Mouse (Mus musculus): ENCODE results near the gene Klk12. TPM values are rescaled to one million over a fixed set of nuclear protein-coding genes. Genes with fewer than 3 reads are reported as not detected.
A peak's percentile ranks its signal among the peaks of the same experiment; 100 is the strongest.

Gene Klk12
- polyA plus RNA-seq, 1 experiment from 2014 or later: not detected

DNA sequence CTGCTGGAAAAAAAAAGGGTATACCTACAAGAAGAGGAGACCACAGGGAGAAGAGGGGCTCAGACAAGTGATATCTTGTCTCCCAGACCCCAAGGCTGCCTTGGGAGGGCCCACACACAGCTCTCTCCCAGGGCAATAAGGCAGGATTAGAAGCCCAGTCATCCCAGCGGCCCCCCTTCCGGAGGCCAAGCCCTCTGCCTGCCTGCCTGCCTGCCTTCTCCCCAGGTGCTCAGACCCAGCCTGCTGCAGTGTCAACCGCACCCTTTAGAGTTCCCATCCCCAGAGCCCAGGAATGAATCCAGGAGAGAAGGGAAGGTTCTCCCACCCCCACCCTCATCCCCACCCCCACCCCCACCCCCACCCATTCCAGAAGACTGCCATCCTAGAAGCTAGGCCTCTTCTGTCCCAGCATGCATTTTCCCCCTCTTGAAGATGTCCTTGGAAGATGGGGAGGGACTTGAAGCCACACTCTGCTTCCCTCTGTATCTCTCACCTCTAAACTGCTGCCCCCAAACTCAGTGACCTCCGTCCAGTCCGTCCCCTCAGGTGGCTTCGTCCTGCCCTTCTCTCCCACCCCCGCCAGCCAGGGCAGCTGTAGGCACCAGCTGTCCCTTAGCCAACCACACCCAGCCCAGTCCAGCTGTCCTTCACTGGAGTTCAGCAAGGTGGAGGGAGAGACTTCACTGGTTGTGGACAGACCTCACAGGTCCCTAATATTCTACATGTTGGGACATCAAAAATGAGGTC is 6.8 kb downstream of the Klk12 start:
- H3K9ac ChIP-seq (replicated peaks; ENCODE audit: low read depth, low read length): no peak overlapping the region
- no peaks in the 10 kb centered on the region for H3K27me3 ChIP-seq (replicated peaks; ENCODE audit: control insufficient read depth, insufficient read depth, low read length)
- no peak for ATAC-seq
- no peaks in the 10 kb centered on the region for H3K36me3 ChIP-seq (ENCODE audit: control insufficient read depth, insufficient read depth)
- no peaks in the 10 kb centered on the region for H3K4me1 ChIP-seq (replicated peaks; ENCODE audit: control insufficient read depth, insufficient read depth, low read length)
- 43% methylated on average over 7 of the region's 7 CpGs for WGBS
- H3K9me3 ChIP-seq (ENCODE audit: control insufficient read depth, low read length): no peaks in the 10 kb centered on the region
- H3K4me2 ChIP-seq (ENCODE audit: low read length): no peak overlapping the region
- H3K4me3 ChIP-seq (replicated peaks; ENCODE audit: low read length): no peak overlapping the region
- H3K27ac ChIP-seq (ENCODE audit: low read length): no peak overlapping the region

DNA sequence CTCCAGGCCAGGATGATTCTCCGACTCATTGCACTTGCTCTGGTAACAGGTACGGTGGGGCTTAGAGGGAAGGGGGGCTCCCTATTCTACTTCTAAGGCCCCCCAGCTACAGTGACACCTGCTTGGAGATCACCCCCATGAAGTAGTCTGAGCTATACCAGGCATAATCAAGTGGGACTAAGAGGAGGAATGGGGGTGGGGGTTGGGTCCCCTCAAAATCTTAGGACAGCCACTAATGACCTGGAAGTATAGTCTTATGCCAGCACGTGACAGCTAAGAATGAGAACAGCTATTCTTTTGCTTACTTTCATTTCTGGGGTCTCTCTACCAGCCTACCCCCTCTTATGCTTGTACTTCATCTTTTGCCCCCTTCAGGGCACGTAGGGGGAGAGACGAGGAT is 7.8 kb downstream of the Klk12 start:
- H3K36me3 ChIP-seq (ENCODE audit: control insufficient read depth, insufficient read depth): no peaks in the 10 kb centered on the region
- no peak overlapping the region for H3K9ac ChIP-seq (replicated peaks; ENCODE audit: low read depth, low read length)
- WGBS: 83% methylated on average over 5 of the region's 5 CpGs
- H3K27me3 ChIP-seq (replicated peaks; ENCODE audit: control insufficient read depth, insufficient read depth, low read length): no peaks in the 10 kb centered on the region
- H3K9me3 ChIP-seq (ENCODE audit: control insufficient read depth, low read length): no peaks in the 10 kb centered on the region
- no peak for ATAC-seq
- no peak overlapping the region for H3K4me2 ChIP-seq (ENCODE audit: low read length)
- H3K27ac ChIP-seq (ENCODE audit: low read length): no peak overlapping the region
- H3K4me1 ChIP-seq (replicated peaks; ENCODE audit: control insufficient read depth, insufficient read depth, low read length): no peaks in the 10 kb centered on the region
- H3K4me3 ChIP-seq (replicated peaks; ENCODE audit: low read length): no peak overlapping the region

DNA sequence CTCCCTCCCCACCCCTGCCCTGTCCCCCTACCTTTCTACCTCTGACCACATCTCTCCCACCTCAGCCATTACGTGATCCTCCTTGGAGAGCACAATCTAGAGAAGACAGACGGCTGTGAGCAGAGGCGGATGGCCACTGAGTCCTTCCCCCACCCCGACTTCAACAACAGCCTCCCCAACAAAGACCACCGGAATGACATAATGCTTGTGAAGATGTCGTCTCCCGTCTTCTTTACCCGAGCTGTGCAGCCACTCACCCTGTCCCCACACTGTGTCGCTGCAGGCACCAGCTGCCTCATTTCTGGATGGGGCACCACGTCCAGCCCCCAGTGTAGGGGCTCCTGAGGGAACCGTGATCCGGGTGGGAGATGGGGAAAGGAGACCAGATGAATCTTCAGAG is 8.7 kb downstream of the Klk12 start:
- no peak overlapping the region for H3K4me3 ChIP-seq (replicated peaks; ENCODE audit: low read length)
- no peaks in the 10 kb centered on the region for H3K9me3 ChIP-seq (ENCODE audit: control insufficient read depth, low read length)
- no peak for ATAC-seq
- no peaks in the 10 kb centered on the region for H3K27me3 ChIP-seq (replicated peaks; ENCODE audit: control insufficient read depth, insufficient read depth, low read length)
- H3K36me3 ChIP-seq (ENCODE audit: control insufficient read depth, insufficient read depth): no peaks in the 10 kb centered on the region
- 87% methylated on average over 12 of the region's 12 CpGs for WGBS
- H3K4me1 ChIP-seq (replicated peaks; ENCODE audit: control insufficient read depth, insufficient read depth, low read length): peaks cover 2% of the 10 kb centered on the region; the same call in 1 of the 2 replicates
- no peak overlapping the region for H3K4me2 ChIP-seq (ENCODE audit: low read length)
- no peak overlapping the region for H3K9ac ChIP-seq (replicated peaks; ENCODE audit: low read depth, low read length)
- no peak overlapping the region for H3K27ac ChIP-seq (ENCODE audit: low read length)

DNA sequence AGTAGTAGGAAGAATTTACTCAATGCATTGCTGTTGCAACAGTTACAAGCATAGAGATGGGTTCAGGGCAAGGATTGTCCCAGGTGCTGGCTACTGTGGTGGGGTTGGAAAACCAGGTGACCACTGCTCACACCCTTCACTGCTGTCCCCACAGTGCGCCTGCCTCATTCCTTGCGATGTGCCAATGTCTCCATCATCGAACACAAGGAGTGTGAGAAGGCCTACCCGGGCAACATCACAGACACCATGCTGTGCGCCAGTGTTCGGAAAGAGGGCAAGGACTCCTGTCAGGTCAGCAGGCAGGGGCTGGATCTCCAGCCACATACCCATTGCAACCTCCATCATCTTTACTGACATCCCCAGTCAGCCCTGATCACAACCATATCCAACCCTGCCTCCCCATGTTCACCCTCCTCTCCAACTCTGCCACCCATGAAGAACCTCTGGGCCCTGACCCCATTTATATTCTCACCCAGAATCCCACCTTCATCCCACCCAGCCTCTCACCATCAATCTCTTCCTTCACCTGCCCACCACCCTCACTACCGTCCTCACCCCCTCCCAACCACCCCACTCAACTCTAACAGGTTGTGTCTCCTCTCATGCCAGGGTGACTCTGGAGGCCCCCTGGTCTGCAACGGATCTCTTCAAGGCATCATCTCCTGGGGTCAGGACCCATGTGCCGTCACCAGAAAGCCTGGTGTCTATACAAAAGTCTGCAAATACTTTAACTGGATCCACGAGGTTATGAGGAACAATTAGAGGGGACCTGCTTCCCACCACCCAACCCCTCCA is 9.7 kb downstream of the Klk12 start:
- Histone ChIP-seq H3K36me3 (ENCODE audit: control insufficient read depth, insufficient read depth) (no peaks in the 10 kb centered on the region), H3K4me3 (replicated peaks; ENCODE audit: low read length) (no peak overlapping the region), H3K27ac (ENCODE audit: low read length) (no peak overlapping the region), H3K9ac (replicated peaks; ENCODE audit: low read depth, low read length) (no peak overlapping the region), H3K9me3 (ENCODE audit: control insufficient read depth, low read length) (no peaks in the 10 kb centered on the region), H3K4me1 (replicated peaks; ENCODE audit: control insufficient read depth, insufficient read depth, low read length) (peaks cover 5% of the 10 kb centered on the region; the same call in 1 of the 2 replicates), H3K27me3 (replicated peaks; ENCODE audit: control insufficient read depth, insufficient read depth, low read length) (no peaks in the 10 kb centered on the region), H3K4me2 (ENCODE audit: low read length) (no peak overlapping the region)
- no peak for ATAC-seq
- 92% methylated on average over 10 of the region's 10 CpGs for WGBS

DNA sequence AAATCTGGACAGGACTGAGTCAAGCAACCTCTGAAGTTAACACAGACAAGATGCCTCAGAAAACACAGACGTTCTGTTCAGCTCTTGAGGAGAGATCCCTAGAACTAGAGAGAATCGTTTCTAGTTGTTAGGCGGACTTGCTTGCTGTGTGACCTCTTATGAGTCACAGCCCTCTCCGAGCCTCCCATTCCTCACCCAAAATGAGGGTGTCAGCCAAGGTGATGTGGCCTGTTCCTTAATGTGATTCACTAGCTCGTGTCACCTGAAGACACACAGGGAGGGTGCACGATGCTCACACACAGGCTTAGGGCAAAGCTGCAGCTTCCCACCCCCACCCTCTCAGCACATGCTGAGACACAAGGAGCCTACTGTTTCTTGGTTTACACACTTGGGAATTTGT is 11.5 kb downstream of the Klk12 start:
- ATAC-seq: no peak
- Histone ChIP-seq H3K9ac (replicated peaks; ENCODE audit: low read depth, low read length) (no peak overlapping the region), H3K36me3 (ENCODE audit: control insufficient read depth, insufficient read depth) (no peaks in the 10 kb centered on the region), H3K27me3 (replicated peaks; ENCODE audit: control insufficient read depth, insufficient read depth, low read length) (no peaks in the 10 kb centered on the region), H3K4me3 (replicated peaks; ENCODE audit: low read length) (no peak overlapping the region), H3K4me1 (replicated peaks; ENCODE audit: control insufficient read depth, insufficient read depth, low read length) (peaks cover 5% of the 10 kb centered on the region; the same call in 1 of the 2 replicates), H3K4me2 (ENCODE audit: low read length) (no peak overlapping the region), H3K27ac (ENCODE audit: low read length) (no peak overlapping the region), H3K9me3 (ENCODE audit: control insufficient read depth, low read length) (no peaks in the 10 kb centered on the region)
- whole genome bisulfite sequencing: 72% methylated on average over 6 of the region's 6 CpGs

DNA sequence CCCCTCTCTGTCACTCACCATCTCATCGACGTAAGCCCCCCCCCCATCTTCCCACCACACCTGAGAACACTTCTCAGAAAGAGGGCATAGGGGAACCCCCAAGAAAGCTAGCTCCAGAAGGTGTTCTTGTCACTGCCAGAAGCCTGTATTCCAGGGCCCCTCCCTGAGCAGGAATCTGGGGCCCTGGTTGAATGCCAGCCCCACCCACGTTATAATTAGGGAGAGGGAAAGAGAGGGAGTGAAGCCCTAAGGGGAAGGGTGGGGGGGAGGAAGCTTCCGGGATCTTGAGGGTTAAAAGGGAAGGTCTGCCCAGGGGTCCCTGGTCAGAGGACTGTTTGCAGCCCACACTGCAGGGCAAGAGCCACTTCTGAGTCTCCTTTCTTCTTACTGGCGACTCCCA is 12.0 kb downstream of the Klk12 start, which contains the start of gene Klk10:
Gene Klk10, plus strand, starts transcription at position 290 of the 400 bp plus-strand sequence.
- Histone ChIP-seq H3K9ac (replicated peaks; ENCODE audit: low read depth, low read length) (no peak within 1 kb of the TSS), H3K4me1 (replicated peaks; ENCODE audit: control insufficient read depth, insufficient read depth, low read length) (peaks cover 5% of the 10 kb centered on the region; the same call in 1 of the 2 replicates), H3K4me2 (ENCODE audit: low read length) (no peak within 1 kb of the TSS), H3K4me3 (replicated peaks; ENCODE audit: low read length) (no peak within 1 kb of the TSS), H3K36me3 (ENCODE audit: control insufficient read depth, insufficient read depth) (no peaks in the 10 kb centered on the region), H3K27me3 (replicated peaks; ENCODE audit: control insufficient read depth, insufficient read depth, low read length) (no peaks in the 10 kb centered on the region), H3K27ac (ENCODE audit: low read length) (no peak within 1 kb of the TSS), H3K9me3 (ENCODE audit: control insufficient read depth, low read length) (no peaks in the 10 kb centered on the region)
- 49% methylated on average over 5 of the region's 5 CpGs for WGBS
- no peak for ATAC-seq

DNA sequence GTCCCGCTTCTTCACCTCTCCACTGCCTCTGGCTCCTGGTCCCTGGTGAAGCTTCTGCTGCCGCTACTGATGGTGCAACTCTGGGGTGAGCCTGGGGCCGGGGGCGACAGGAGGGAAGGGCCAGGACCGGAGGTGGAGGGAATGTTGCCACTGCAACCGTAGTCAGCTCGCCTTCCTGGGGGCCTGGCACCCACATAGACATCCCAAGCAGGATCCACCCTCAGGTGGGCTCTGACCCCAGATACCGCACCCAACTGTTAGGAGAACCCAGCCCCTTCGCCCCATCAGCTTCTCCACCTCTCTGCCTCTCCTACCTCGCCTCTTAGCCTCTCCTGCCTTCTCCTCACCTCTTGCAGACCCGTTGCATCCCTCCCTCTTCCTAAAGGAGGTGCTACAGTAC is 12.8 kb downstream of the Klk12 start:
- Histone ChIP-seq H3K36me3 (ENCODE audit: control insufficient read depth, insufficient read depth) (no peaks in the 10 kb centered on the region), H3K9me3 (ENCODE audit: control insufficient read depth, low read length) (no peaks in the 10 kb centered on the region), H3K27ac (ENCODE audit: low read length) (no peak overlapping the region), H3K9ac (replicated peaks; ENCODE audit: low read depth, low read length) (no peak overlapping the region), H3K27me3 (replicated peaks; ENCODE audit: control insufficient read depth, insufficient read depth, low read length) (no peaks in the 10 kb centered on the region), H3K4me2 (ENCODE audit: low read length) (no peak overlapping the region), H3K4me1 (replicated peaks; ENCODE audit: control insufficient read depth, insufficient read depth, low read length) (peaks cover 5% of the 10 kb centered on the region; the same call in 1 of the 2 replicates), H3K4me3 (replicated peaks; ENCODE audit: low read length) (no peak overlapping the region)
- 87% methylated on average over 11 of the region's 11 CpGs for WGBS
- ATAC-seq: no peak

DNA sequence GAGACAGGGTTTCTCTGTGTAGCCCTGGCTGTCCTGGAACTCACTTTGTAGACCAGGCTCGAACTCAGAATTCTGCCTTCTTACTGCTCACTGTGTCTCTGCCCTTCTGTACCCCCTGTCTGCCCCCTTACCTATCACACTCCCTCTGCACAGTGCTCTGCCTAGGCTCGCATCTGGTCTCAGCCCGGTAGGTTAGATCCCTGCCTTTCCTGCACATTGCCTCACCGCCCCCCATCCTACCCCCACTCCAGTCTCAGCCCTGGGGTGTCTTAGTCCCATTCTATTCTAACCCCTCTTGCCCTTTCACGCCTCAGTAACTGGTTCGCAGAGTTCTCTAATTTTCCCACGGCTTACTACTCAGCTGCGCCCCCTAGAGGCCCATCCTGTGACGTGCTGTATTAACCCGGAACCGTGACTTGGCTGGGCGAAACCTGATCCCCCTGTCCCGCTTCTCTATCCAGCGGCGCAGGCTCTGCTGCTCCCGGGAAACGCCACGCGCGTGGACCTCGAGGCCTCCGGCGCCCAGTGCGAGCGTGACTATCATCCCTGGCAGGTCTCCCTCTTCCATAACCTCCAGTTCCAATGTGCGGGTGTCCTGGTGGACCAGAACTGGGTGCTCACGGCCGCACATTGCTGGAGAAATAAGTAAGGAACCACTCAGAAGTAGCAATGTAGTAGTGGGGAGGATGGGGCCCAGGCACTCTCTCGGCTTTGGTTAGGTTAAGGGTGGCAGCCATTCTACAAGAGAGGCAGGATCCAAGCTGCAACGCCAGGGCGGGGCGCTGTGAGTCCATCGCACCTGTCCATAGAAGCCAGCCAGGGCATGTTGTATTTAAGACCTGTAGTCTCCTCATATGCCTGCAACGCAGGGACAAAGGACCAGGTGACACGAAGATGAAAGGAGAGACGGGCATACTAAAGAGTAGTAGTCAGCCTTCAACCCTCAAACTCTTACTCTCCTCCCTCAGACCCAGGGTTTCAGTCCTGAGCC is 13.9 kb downstream of the Klk12 start:
- H3K4me1 ChIP-seq (replicated peaks; ENCODE audit: control insufficient read depth, insufficient read depth, low read length): peaks cover 5% of the 10 kb centered on the region; the same call in 1 of the 2 replicates
- H3K27me3 ChIP-seq (replicated peaks; ENCODE audit: control insufficient read depth, insufficient read depth, low read length): no peaks in the 10 kb centered on the region
- H3K4me3 ChIP-seq (replicated peaks; ENCODE audit: low read length): peak overlapping the region; percentile 19
- no peaks in the 10 kb centered on the region for H3K36me3 ChIP-seq (ENCODE audit: control insufficient read depth, insufficient read depth)
- no peaks in the 10 kb centered on the region for H3K9me3 ChIP-seq (ENCODE audit: control insufficient read depth, low read length)
- no peak overlapping the region for H3K27ac ChIP-seq (ENCODE audit: low read length)
- 7% methylated on average over 36 of the region's 36 CpGs for WGBS
- peak overlapping the region; percentile 45 for H3K4me2 ChIP-seq (ENCODE audit: low read length)
- ATAC-seq: peak; percentile 59
- peak overlapping the region; percentile 30 for H3K9ac ChIP-seq (replicated peaks; ENCODE audit: low read depth, low read length)
